Mouse (Mus musculus) B cell, adult 62 days (primary cell): ENCODE measurements around the gene Rhoc. TPM values are rescaled to one million over a fixed set of nuclear protein-coding genes. Genes with fewer than 3 reads are reported as not detected.

Experiments
- total RNA-seq: library from RNA; stranded (reverse); gene quantifications from 4 replicates; pipeline ENCODE4 v1.2.4, GENCODE M21; 2023

Rhoc gene
- not detected in 4 replicates for total RNA-seq

GRCm38 (mm10) chr3:104788075-104788474, at the start of gene Rhoc:
Gene Rhoc, plus strand, starts transcription at chr3:104788375.

GRCm38 (mm10) chr3:104780561-104781420, 7.4 kb upstream of the Rhoc start, which contains the start of gene Ppm1j:
Gene Ppm1j, plus strand, starts transcription at chr3:104781056.

GRCm38 (mm10) chr3:104781471-104781903, 6.7 kb upstream of the Rhoc start, which contains the start of gene Fam19a3:
Gene Fam19a3, minus strand, starts transcription at chr3:104781840.

GRCm38 (mm10) chr3:104817991-104818748, 30.0 kb downstream of the Rhoc start, which contains the start of gene Mov10:
Gene Mov10, minus strand, starts transcription at chr3:104818563.

Other genes with a start within 250 kb of the Rhoc start
- 18.4 to 22.1 TPM (median 21.9 TPM) in 4 replicates for gene Slc16a1, start 149.7 kb upstream of the Rhoc start, total RNA-seq
- gene Ppm1j, start 7.3 kb upstream of the Rhoc start, total RNA-seq = 0.46 to 2.3 TPM in 2 of 4 replicates, not detected in the others
- not detected in 4 replicates for gene Fam19a3, start 6.5 kb upstream of the Rhoc start, total RNA-seq
- 23.0 to 27.7 TPM (median 25.2 TPM) in 4 replicates for gene Mov10, start 30.2 kb downstream of the Rhoc start, total RNA-seq
- 18.7 to 24.2 TPM (median 21.5 TPM) in 4 replicates for gene St7l, start 75.6 kb downstream of the Rhoc start, total RNA-seq
- gene Capza1, start 76.1 kb downstream of the Rhoc start, total RNA-seq = 148 to 173 TPM (median 165 TPM) in 4 replicates
- 0.21 to 0.22 TPM in 2 of 4 replicates, not detected in the others for gene Wnt2b, start 173.5 kb downstream of the Rhoc start, total RNA-seq